Mouse (Mus musculus) lung, embryonic 16.5 days (tissue): Measurements from ENCODE around the gene Spcs3. TPM values are rescaled to one million over a fixed set of nuclear protein-coding genes. Genes with fewer than 3 reads are reported as not detected.

Source experiments
- ATAC-seq: fragments of 200-750 bp; cut with Nextera tagmentation; 2 replicates; pipeline ENCODE4 v1.8.0; 2017; ENCODE audit warnings: low read depth, mild to moderate bottlenecking, moderate library complexity
- H3K27ac ChIP-seq: fragments of 300-500 bp; sonication (generic); 2 replicates; pipeline ENCODE4 v1.5.1; 2014; ENCODE audit warnings: mild to moderate bottlenecking, control low read depth, low read length
- H3K27me3 ChIP-seq: fragments of 300-500 bp; sonication (generic); 2 replicates; pipeline ENCODE4 v1.6.1; 2014; ENCODE audit warnings: low read depth, low read length, mixed read lengths; ENCODE audit not compliant: control insufficient read depth, insufficient read depth
- H3K36me3 ChIP-seq: fragments of 300-500 bp; sonication (generic); 2 replicates; pipeline ENCODE4 v1.6.1; 2014; ENCODE audit warnings: low read length; ENCODE audit not compliant: control insufficient read depth, insufficient read depth
- H3K4me1 ChIP-seq: fragments of 300-500 bp; sonication (generic); replicated peaks from 2 replicates; pipeline ENCODE4 v1.6.1; 2014; ENCODE audit warnings: low read length, mixed read lengths; ENCODE audit not compliant: control insufficient read depth, insufficient read depth
- H3K4me2 ChIP-seq: fragments of 300-500 bp; sonication (generic); 2 replicates; pipeline ENCODE4 v1.6.1; 2014; ENCODE audit warnings: low read depth, low read length, control low read depth
- H3K4me3 ChIP-seq: fragments of 300-500 bp; sonication (generic); 2 replicates; pipeline ENCODE4 v1.5.1; 2014; ENCODE audit warnings: mild to moderate bottlenecking, low read length, control low read depth
- H3K9ac ChIP-seq: fragments of 300-500 bp; sonication (generic); 2 replicates; pipeline ENCODE4 v1.6.1; 2014; ENCODE audit warnings: low read length, control low read depth
- H3K9me3 ChIP-seq: fragments of 300-500 bp; sonication (generic); 2 replicates; pipeline ENCODE4 v1.6.1; 2016; ENCODE audit warnings: low read length; ENCODE audit not compliant: control insufficient read depth
- WGBS: fragments of 180-500 bp; shearing (Covaris S2); extraction: QIAGEN DNeasy Blood & Tissue Kit; methylation state at CpG from one replicate; pipeline ENCODE4 v1.1.7; 2014; 5-methylcytosine and 5-hydroxymethylcytosine counted together
- polyA plus RNA-seq: library from polyadenylated mRNA; unstranded; fragments of >200 nt; fragmentation: Nextera tagmentation; extraction: Ambion mirVana; gene quantifications from 2 replicates; pipeline ENCODE4 v1.2.1, GENCODE M21; 2015

Spcs3 gene
- polyA plus RNA-seq, 1 experiment from 2014 or later: 86.8 TPM

GRCm38 (mm10) chr8:54548383-54548782, 18.6 kb upstream of the Spcs3 start:
- no peak overlapping the region for H3K27ac ChIP-seq
- no peak overlapping the region for H3K4me3 ChIP-seq
- no peaks in the 10 kb centered on the region for H3K4me1 ChIP-seq
- no peaks in the 10 kb centered on the region for H3K36me3 ChIP-seq
- no peaks in the 10 kb centered on the region for H3K9me3 ChIP-seq
- ATAC-seq: no peak
- no peak overlapping the region for H3K9ac ChIP-seq
- H3K4me2 ChIP-seq: no peak overlapping the region
- H3K27me3 ChIP-seq: no peaks in the 10 kb centered on the region
- 69% methylated on average over 6 of the region's 6 CpGs for WGBS

GRCm38 (mm10) chr8:54541331-54541730, 11.5 kb upstream of the Spcs3 start:
- no peak overlapping the region for H3K4me3 ChIP-seq
- no peaks in the 10 kb centered on the region for H3K36me3 ChIP-seq
- WGBS: 55% methylated on average over 1 of the region's 1 CpGs
- H3K27me3 ChIP-seq: no peaks in the 10 kb centered on the region
- H3K4me1 ChIP-seq: no peaks in the 10 kb centered on the region
- no peaks in the 10 kb centered on the region for H3K9me3 ChIP-seq
- no peak overlapping the region for H3K27ac ChIP-seq
- no peak overlapping the region for H3K4me2 ChIP-seq
- H3K9ac ChIP-seq: no peak overlapping the region
- ATAC-seq: no peak

GRCm38 (mm10) chr8:54537285-54537684, 7.5 kb upstream of the Spcs3 start:
- Histone ChIP-seq H3K36me3 (no peaks in the 10 kb centered on the region), H3K9ac (no peak overlapping the region), H3K4me2 (no peak overlapping the region), H3K27ac (no peak overlapping the region), H3K9me3 (no peaks in the 10 kb centered on the region), H3K27me3 (no peaks in the 10 kb centered on the region), H3K4me3 (no peak overlapping the region), H3K4me1 (no peaks in the 10 kb centered on the region)
- no peak for ATAC-seq
- WGBS: 87% methylated on average over 3 of the region's 3 CpGs

GRCm38 (mm10) chr8:54535172-54535571, 5.4 kb upstream of the Spcs3 start:
- Histone ChIP-seq H3K27ac (no peak overlapping the region), H3K36me3 (no peaks in the 10 kb centered on the region), H3K4me2 (no peak overlapping the region), H3K4me1 (0 out of 2 replicates have a peak, but pooled peaks cover 3% of the 10 kb centered on the region), H3K4me3 (no peak overlapping the region), H3K9ac (no peak overlapping the region), H3K9me3 (no peaks in the 10 kb centered on the region), H3K27me3 (no peaks in the 10 kb centered on the region)
- 91% methylated on average over 5 of the region's 5 CpGs for WGBS
- no peak for ATAC-seq

DNA sequence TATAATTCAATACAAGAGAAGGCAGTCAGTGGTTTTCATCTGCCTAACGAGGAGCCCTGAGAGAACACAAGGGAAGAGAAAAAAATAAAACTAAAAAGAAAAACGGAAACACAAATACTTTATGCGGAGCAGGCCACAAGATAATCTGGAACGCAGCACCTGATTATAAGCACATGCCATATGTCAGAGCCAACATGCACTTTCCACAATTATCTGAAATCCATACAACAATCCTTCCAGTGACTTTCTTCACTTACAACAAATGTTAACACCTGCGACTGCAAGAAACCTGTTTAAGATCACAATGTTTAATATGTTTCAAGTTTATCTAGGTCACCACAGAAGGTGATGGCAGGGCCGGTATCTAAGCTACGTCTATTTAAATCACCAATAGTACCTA, 1.2 kb downstream of the Spcs3 start:
- Histone ChIP-seq H3K4me1 (peaks cover 16% of the 10 kb centered on the region), H3K9me3 (no peaks in the 10 kb centered on the region), H3K9ac (peak overlapping the region; percentile 74), H3K4me3 (peak overlapping the region; percentile 66), H3K4me2 (peak overlapping the region; percentile 70), H3K36me3 (peaks cover 10% of the 10 kb centered on the region), H3K27me3 (no peaks in the 10 kb centered on the region), H3K27ac (no peak overlapping the region)
- 27% methylated on average over 7 of the region's 7 CpGs for WGBS
- no peak for ATAC-seq

DNA sequence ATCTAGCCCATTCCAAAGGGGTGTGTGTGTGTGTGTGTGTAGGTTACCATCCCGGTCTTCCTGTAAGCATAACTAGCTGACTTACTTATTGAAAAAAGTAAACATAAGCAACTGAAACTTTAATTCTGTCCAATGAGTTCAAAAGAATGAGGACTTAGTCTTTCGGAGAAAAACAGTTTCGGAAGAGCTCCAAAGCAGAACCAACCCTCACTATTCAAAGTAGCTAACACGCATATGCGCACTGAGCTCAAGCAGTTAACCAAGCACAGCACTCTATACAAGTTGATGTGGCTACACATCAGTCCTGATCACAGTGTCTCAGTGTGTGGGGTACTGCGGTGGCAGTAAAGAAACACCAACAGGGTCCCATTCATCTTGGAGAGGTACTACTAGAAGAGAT, 3.1 kb downstream of the Spcs3 start:
- no peaks in the 10 kb centered on the region for H3K27me3 ChIP-seq
- H3K4me1 ChIP-seq: peaks cover 16% of the 10 kb centered on the region
- H3K9ac ChIP-seq: no peak overlapping the region
- no peak overlapping the region for H3K4me3 ChIP-seq
- WGBS: 92% methylated on average over 6 of the region's 6 CpGs
- no peak overlapping the region for H3K4me2 ChIP-seq
- H3K9me3 ChIP-seq: no peaks in the 10 kb centered on the region
- ATAC-seq: no peak
- H3K27ac ChIP-seq: no peak overlapping the region
- peaks cover 17% of the 10 kb centered on the region for H3K36me3 ChIP-seq

DNA sequence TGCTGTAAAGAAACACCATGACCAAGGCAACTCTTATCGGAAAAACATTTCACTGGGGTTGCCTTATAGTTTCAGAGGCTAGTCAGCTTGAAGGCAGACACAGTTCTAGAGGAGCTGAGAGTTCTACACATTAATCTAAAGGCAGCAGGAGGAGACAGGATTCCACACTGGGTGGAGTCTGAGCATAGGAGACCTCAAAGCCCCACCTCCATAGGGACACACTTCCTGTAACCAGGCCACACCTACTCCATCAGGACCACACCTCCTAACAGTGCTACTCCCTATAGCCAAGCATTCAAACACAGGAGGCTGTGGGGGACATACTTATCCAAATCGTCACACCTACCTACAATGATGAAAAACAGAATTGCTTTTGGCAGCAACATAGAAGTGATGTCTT, 4.2 kb downstream of the Spcs3 start:
- H3K36me3 ChIP-seq: peaks cover 19% of the 10 kb centered on the region

DNA sequence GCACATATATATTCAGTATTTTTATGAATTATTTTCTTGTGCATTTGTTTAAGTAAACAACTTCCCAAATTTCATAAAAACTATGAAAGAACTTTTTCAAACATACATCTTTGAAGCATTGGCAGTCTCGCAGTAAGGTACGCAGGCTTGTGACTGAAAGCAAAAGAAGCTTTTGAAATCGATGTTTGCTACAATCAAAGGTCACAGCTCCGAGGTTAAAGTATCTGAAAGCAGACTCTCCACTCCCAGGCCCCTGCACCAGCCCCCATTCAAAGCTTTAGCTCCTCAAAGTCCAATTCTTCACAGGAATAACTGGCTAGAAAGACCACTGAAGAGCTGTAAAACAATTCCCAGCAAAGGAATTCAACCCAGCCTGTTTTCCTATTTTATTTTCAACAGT, 9.3 kb downstream of the Spcs3 start:
- no peaks in the 10 kb centered on the region for H3K4me1 ChIP-seq
- H3K27me3 ChIP-seq: no peaks in the 10 kb centered on the region
- no peak overlapping the region for H3K4me3 ChIP-seq
- no peak overlapping the region for H3K4me2 ChIP-seq
- no peaks in the 10 kb centered on the region for H3K9me3 ChIP-seq
- 81% methylated on average over 4 of the region's 4 CpGs for WGBS
- H3K27ac ChIP-seq: no peak overlapping the region
- H3K36me3 ChIP-seq: peaks cover 10% of the 10 kb centered on the region; the same call in 1 of the 2 replicates
- ATAC-seq: no peak
- H3K9ac ChIP-seq: no peak overlapping the region

More for the DNA sequence above, 4.2 kb downstream of the Spcs3 start:
- Histone ChIP-seq H3K4me3 (no peak overlapping the region), H3K9ac (no peak overlapping the region), H3K4me2 (no peak overlapping the region), H3K27ac (no peak overlapping the region), H3K27me3 (no peaks in the 10 kb centered on the region), H3K4me1 (peaks cover 16% of the 10 kb centered on the region), H3K9me3 (no peaks in the 10 kb centered on the region)
- WGBS: 88% methylated on average over 2 of the region's 2 CpGs
- ATAC-seq: no peak

DNA sequence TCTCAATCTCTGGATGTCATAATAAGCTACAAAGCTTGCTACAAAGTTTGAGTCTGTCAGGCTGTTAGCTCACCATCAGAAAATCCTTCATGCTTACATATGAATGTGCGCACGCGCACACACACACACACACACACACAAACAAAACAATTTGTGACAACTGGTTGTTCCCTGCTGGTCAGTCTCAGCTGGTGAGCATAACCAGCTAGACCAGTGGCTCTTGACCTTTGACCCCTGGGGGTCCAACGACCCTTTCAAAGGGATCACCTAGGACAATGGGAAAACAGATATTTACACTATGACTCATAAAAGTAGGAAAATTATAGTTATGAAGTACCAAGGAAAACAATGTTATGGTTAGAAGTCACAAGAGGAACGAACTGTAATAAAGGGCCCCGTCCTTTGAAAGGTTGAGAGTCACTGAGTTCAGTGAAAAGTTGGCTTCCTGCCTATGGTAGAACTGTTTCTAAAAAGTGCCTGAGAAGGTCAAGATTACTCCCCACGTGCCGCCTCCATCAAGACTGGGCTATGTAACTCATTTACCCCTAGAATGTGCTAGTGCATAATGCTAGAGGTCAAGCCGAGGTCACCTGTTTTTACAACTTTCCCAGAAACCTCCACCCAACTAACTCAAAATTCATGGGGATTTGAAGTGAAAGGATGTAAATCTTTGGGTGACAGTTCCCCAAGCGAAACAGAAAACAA, 10.9 kb downstream of the Spcs3 start:
- no peaks in the 10 kb centered on the region for H3K4me1 ChIP-seq
- H3K4me2 ChIP-seq: no peak overlapping the region
- H3K9me3 ChIP-seq: no peaks in the 10 kb centered on the region
- no peak overlapping the region for H3K4me3 ChIP-seq
- H3K9ac ChIP-seq: no peak overlapping the region
- H3K27me3 ChIP-seq: no peaks in the 10 kb centered on the region
- WGBS: 68% methylated on average over 10 of the region's 10 CpGs
- H3K27ac ChIP-seq: no peak overlapping the region
- ATAC-seq: no peak
- peaks cover 9% of the 10 kb centered on the region; the same call in 1 of the 2 replicates for H3K36me3 ChIP-seq
